Mouse (Mus musculus) testis, adult 2 months (tissue): Measurements from ENCODE around the gene Tcam1. TPM values are rescaled to one million over a fixed set of nuclear protein-coding genes. Genes with fewer than 3 reads are reported as not detected.
A peak's percentile ranks its signal among the peaks of the same experiment; 100 is the strongest.
"Not testable (repeated sequence)": the region's sequence is repeated elsewhere in the genome, so short reads cannot be mapped to it uniquely, and the experiment has no call there.

Experiments used
- H3K27ac ChIP-seq: fragments of 200-500 bp; 2 replicates; pipeline ENCODE4 v1.5.1; 2012; ENCODE audit warnings: low read depth, low read length; ENCODE audit not compliant: control insufficient read depth, insufficient read depth
- H3K27me3 ChIP-seq: fragments of 200-500 bp; 2 replicates; pipeline ENCODE4 v1.6.1; 2012; ENCODE audit warnings: mild to moderate bottlenecking, low read length, moderate library complexity; ENCODE audit not compliant: control insufficient read depth, insufficient read depth
- H3K36me3 ChIP-seq: fragments of 200-500 bp; 2 replicates; pipeline ENCODE4 v1.6.1; 2012; ENCODE audit warnings: mild to moderate bottlenecking, low read length; ENCODE audit not compliant: control insufficient read depth, insufficient read depth
- H3K4me1 ChIP-seq: fragments of 200-500 bp; 2 replicates; pipeline ENCODE4 v1.6.1; 2012; ENCODE audit warnings: low read length; ENCODE audit not compliant: control insufficient read depth, insufficient read depth
- H3K4me3 ChIP-seq: fragments of 200-500 bp; 2 replicates; pipeline ENCODE4 v1.5.1; 2012; ENCODE audit warnings: low read depth, mild to moderate bottlenecking, low read length, moderate library complexity, mixed read lengths; ENCODE audit not compliant: control insufficient read depth
- CTCF ChIP-seq: fragments of 200-500 bp; IDR thresholded peaks from 2 replicates; pipeline ENCODE4 v1.5.1; 2012; ENCODE audit warnings: low read depth, mild to moderate bottlenecking, inconsistent platforms, low read length, moderate library complexity; ENCODE audit not compliant: control insufficient read depth, insufficient read depth, insufficient replicate concordance
- POLR2A ChIP-seq: fragments of 200-500 bp; IDR thresholded peaks from 2 replicates; pipeline ENCODE4 v1.6.1; 2012; ENCODE audit warnings: low read depth, mild to moderate bottlenecking, inconsistent platforms, low read length, moderate library complexity; ENCODE audit not compliant: control insufficient read depth
- polyA plus RNA-seq: library from polyadenylated mRNA; depleted of rRNA; stranded (reverse); fragments of >200 nt; gene quantifications from 2 replicates; pipeline ENCODE4 v1.2.3, GENCODE M21; 2012; rRNA removed

Tcam1 gene
- 92.3 and 97.5 TPM in 2 replicates for polyA plus RNA-seq

GRCm38 (mm10) chr11:106276454-106276853 is at the start of gene Tcam1:
Gene Tcam1 (plus strand): TSS chr11:106276672.
- H3K36me3 ChIP-seq, result no peaks in the 10 kb centered on the region; the same call in 1 of the 2 replicates
- H3K27ac ChIP-seq, result peak within 1 kb of the TSS; percentile 94
- TF ChIP-seq CTCF (peak; percentile 63; the same call in 1 of the 2 replicates), POLR2A (peak; percentile 91; the same call in 1 of the 2 replicates)
- peak within 1 kb of the TSS; percentile 92 for H3K4me3 ChIP-seq
- no peaks in the 10 kb centered on the region for H3K27me3 ChIP-seq
- H3K4me1 ChIP-seq, result peaks cover 24% of the 10 kb centered on the region

- not testable (repeated sequence) for H3K27ac ChIP-seq, H3K36me3 ChIP-seq
Measured at GRCm38 (mm10) chr11:106233978-106234377, 42.5 kb upstream of the Tcam1 start.

DNA sequence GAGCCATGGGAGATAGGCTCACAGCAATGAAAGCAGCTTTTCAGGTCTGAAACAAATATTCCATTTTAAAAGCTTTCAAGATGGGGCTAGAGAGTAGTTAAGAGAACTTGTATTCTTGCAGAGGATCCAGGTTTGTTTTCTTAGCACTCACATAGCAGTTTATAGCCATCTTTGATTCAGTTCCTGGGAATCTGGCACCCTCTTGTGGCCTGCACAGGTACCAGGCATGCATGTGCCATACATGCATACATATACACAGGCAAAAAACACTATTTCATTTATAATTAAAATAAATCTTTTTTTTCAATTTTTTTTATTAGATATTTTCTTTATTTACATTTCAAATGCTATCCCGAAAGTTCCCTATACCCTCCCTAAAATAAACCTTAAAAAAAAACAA is 29.6 kb upstream of the Tcam1 start:
- TF ChIP-seq POLR2A (no peak), CTCF (no peak)
- H3K4me3 ChIP-seq, result no peak overlapping the region
- H3K27ac ChIP-seq, result no peak overlapping the region
- peaks cover 6% of the 10 kb centered on the region for H3K36me3 ChIP-seq
- H3K4me1 ChIP-seq, result no peaks in the 10 kb centered on the region
- H3K27me3 ChIP-seq, result no peaks in the 10 kb centered on the region

More at GRCm38 (mm10) chr11:106233978-106234377, 42.5 kb upstream of the Tcam1 start:
- not testable (repeated sequence) for H3K4me3 ChIP-seq, H3K27me3 ChIP-seq, H3K4me1 ChIP-seq

DNA sequence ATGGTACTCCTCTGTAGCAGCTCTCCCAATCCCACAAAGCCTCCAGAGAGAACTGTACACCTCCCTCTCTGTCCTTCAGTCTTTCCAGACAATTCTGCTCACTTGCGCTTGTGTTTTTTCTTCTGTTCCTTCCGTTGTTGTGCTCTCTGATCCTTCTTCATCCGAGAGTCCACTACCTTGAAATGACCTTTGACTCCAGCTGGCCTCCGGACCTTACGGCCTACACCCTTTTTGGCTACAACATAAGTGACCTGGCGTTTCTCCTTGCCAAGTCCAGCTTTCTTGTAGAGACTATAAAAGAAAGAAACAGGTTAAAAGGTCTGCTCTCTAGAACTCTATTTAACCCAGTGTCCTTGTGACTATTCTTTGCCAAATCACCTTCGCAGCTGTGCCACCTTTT is 27.1 kb upstream of the Tcam1 start:
- peaks cover 6% of the 10 kb centered on the region for H3K36me3 ChIP-seq
- no peak for TF ChIP-seq POLR2A
- TF ChIP-seq CTCF, result no peak

DNA sequence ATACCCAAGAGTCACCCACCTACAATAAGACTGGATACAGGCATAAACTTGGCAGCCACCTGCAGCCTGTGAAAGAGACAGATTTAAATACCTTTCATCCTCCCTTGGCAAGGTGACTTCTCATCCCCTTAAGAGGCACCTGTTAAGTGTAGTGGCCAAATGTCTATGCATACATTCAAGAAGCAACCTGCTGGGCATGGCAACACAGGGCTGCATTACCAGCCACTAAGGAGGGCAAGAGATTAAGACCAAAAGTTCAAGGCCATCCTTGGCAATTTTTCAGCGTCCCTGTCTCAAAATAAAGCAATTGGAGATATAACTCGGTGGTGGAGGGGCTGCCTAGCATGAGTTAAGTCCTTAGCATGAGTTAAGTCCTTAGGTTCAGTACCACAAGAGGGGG is 21.7 kb upstream of the Tcam1 start:
- H3K4me3 ChIP-seq, result 0 out of 2 replicates have a peak overlapping the region, but pooled peaks have one; percentile 10
- no peaks in the 10 kb centered on the region for H3K27me3 ChIP-seq
- peaks cover 3% of the 10 kb centered on the region for H3K4me1 ChIP-seq
- H3K36me3 ChIP-seq, result no peaks in the 10 kb centered on the region
- TF ChIP-seq POLR2A (no peak), CTCF (no peak)
- H3K27ac ChIP-seq, result no peak overlapping the region; the same call in 1 of the 2 replicates

More for the DNA sequence above, 27.1 kb upstream of the Tcam1 start:
- Histone ChIP-seq H3K4me3 (no peak overlapping the region), H3K4me1 (no peaks in the 10 kb centered on the region; the same call in 1 of the 2 replicates), H3K27ac (no peak overlapping the region), H3K27me3 (no peaks in the 10 kb centered on the region)

- Histone ChIP-seq H3K27me3 (no peaks in the 10 kb centered on the region), H3K4me1 (peaks cover 3% of the 10 kb centered on the region), H3K27ac (peak overlapping the region; percentile 71), H3K4me3 (peak overlapping the region; percentile 90), H3K36me3 (no peaks in the 10 kb centered on the region)
- TF ChIP-seq CTCF (no peak), POLR2A (no peak)
Measured at GRCm38 (mm10) chr11:106255174-106255573, 21.3 kb upstream of the Tcam1 start.

- H3K4me3 ChIP-seq, result peak within 1 kb of the TSS; percentile 90
- peak within 1 kb of the TSS; percentile 71 for H3K27ac ChIP-seq
- peak; percentile 97 for TF ChIP-seq POLR2A
- no peak for TF ChIP-seq CTCF
- H3K4me1 ChIP-seq, result peaks cover 3% of the 10 kb centered on the region
- H3K36me3 ChIP-seq, result no peaks in the 10 kb centered on the region
- H3K27me3 ChIP-seq, result no peaks in the 10 kb centered on the region
Measured at GRCm38 (mm10) chr11:106255685-106256451, 20.6 kb upstream of the Tcam1 start, which contains the start of the genes Ftsj3 and Psmc5. Gene Ftsj3 (minus strand): TSS chr11:106256079. Gene Psmc5 (plus strand): TSS chr11:106256154.
